Comparison of ENCODE assay signal across 11 mouse cellular contexts in the genomic region with DNA sequence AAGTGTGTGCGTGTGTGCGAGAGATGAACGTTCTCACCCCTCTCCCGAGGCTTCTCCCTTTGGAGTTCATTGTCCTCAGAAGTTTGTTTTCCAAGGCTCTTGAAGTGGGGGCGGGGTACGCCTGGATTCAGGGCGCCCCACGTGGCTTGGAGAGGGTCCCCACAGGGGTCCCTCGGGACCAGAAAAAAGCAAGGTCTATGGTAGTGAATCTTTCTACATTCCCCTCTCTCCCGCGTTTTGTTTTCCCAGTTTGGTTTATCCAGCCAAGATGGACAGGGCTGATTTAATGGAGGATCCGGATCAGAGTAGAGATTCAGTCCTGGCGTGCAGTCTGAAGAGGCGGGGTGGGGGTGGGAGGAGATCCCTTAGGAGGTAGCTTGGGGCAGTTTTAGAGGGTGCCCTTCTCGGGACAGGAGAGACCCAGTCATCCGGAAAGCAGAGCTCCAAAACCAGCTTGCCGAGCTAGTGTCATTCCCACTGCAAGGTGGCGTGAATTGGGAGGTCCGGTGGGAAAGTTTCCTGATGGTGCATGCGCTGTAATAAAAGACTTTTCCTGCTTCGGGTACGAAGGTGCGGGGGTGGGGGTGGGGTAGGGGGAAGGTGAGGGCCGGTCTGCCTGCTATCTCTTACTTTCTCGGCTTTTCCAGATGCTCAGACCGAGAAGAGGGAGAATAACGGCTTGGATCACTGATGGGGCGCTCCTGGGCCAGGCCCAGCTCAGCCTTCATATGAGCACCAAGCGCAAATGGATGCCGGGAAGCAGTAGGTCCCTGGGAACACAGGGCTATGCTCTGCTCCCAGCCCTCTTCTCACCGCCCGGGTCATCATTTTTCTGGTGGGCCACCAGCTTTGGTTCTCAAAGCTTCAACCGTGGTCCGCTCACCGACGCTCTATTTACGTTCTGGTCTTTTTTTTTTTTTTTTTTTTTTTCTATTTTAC. TPM values are rescaled to one million over a fixed set of nuclear protein-coding genes. Genes with fewer than 3 reads are reported as not detected.
A peak's percentile ranks its signal among the peaks of the same experiment; 100 is the strongest.
DNase-seq lines count a peak whose midpoint lies in the region; ATAC-seq and TF ChIP-seq lines count a peak whose summit lies in the region.
"Had no signal": no experiment of that assay in that cellular context is flagged by ENCODE, and none has a peak within 500 bp of the region (broad histone marks: within the 10 kb centered on the region; RNA-seq: fewer than 3 reads in every experiment).

No protein-coding gene starts in this region.

- no peak overlapping the region for H3K27ac ChIP-seq in heart, embryonic 13.5 days (replicated peaks)
- no peak overlapping the region for H3K27ac ChIP-seq in hindbrain, embryonic 16.5 days (ENCODE audit: low read depth, low read length)
- H3K27ac ChIP-seq in midbrain, embryonic 11.5 days (ENCODE audit: low read depth, low read length), result peak overlapping the region; percentile 49
- H3K27ac ChIP-seq in layer of hippocampus, adult 2 months, result no peak overlapping the region
- H3K27ac ChIP-seq: macrophage had no signal

- no peak overlapping the region for H3K9ac ChIP-seq in heart, embryonic 13.5 days
- no peak overlapping the region for H3K9ac ChIP-seq in hindbrain, embryonic 16.5 days (ENCODE audit: low read depth, low read length)
- H3K9ac ChIP-seq in midbrain, embryonic 11.5 days (ENCODE audit: low read length), result peak overlapping the region; percentile 6; the same call in 1 of the 2 replicates

- TF ChIP-seq POLR2A in brain, embryonic 14.5 days (IDR thresholded peaks at IDR 0.05; ENCODE audit: borderline replicate concordance, extremely low read depth, insufficient read depth, insufficient read length, poor library complexity, severe bottlenecking), result no peak

- H3K27me3 ChIP-seq in heart, embryonic 13.5 days (replicated peaks), result peaks cover 99% of the 10 kb centered on the region
- H3K27me3 ChIP-seq in hindbrain, embryonic 16.5 days (replicated peaks; ENCODE audit: control insufficient read depth, insufficient read depth, low read length), result peaks cover 27% of the 10 kb centered on the region
- H3K27me3 ChIP-seq in midbrain, embryonic 11.5 days (ENCODE audit: control insufficient read depth, insufficient read depth, low read length), result peaks cover 92% of the 10 kb centered on the region

- intact Hi-C loops in left cerebral cortex, postnatal 10 days (cut with DNase I), result no loop called here

- no peaks in the 10 kb centered on the region for H3K36me3 ChIP-seq in heart, embryonic 13.5 days
- no peaks in the 10 kb centered on the region for H3K36me3 ChIP-seq in hindbrain, embryonic 16.5 days (ENCODE audit: control insufficient read depth, insufficient read depth, low read length)
- H3K36me3 ChIP-seq in midbrain, embryonic 11.5 days (ENCODE audit: control insufficient read depth, insufficient read depth, low read length), result no peaks in the 10 kb centered on the region

- H3K9me3 ChIP-seq in heart, embryonic 13.5 days, result no peaks in the 10 kb centered on the region
- no peaks in the 10 kb centered on the region for H3K9me3 ChIP-seq in hindbrain, embryonic 16.5 days (ENCODE audit: control insufficient read depth, low read length)
- no peaks in the 10 kb centered on the region for H3K9me3 ChIP-seq in midbrain, embryonic 11.5 days (ENCODE audit: control insufficient read depth, low read length)

- peak overlapping the region; percentile 61 for H3K4me2 ChIP-seq in heart, embryonic 13.5 days
- peak overlapping the region; percentile 48 for H3K4me2 ChIP-seq in hindbrain, embryonic 16.5 days (ENCODE audit: low read length)
- peak overlapping the region; percentile 29 for H3K4me2 ChIP-seq in midbrain, embryonic 11.5 days

- DNase-seq in heart, adult 9 months (ENCODE audit: low spot score in 2 of 2), result no peak
- DNase-seq in brain, embryonic 14.5 days (ENCODE audit: low read depth), result peak; percentile 41
- DNase-seq in midbrain, embryonic 11.5 days (ENCODE audit: low spot score, missing footprints), result peak; percentile 94
- no peak for DNase-seq in urinary bladder, postnatal 25 days (ENCODE audit: low spot score)
- no peak for DNase-seq in left cerebral cortex, postnatal 10 days (ENCODE audit: extremely low spot score in 1 of 2, low spot score in 2 of 2)
- no peak for DNase-seq in layer of hippocampus, adult 2 months (ENCODE audit: low spot score in 2 of 2)
- DNase-seq: adrenal gland, postnatal 36 days; right cerebral cortex, postnatal 25 days had no signal

- H3K4me1 ChIP-seq in heart, embryonic 13.5 days, result peaks cover 16% of the 10 kb centered on the region
- H3K4me1 ChIP-seq in hindbrain, embryonic 16.5 days (ENCODE audit: control insufficient read depth, insufficient read depth, low read depth, low read length), result peaks cover 8% of the 10 kb centered on the region; the same call in 1 of the 2 replicates
- H3K4me1 ChIP-seq in midbrain, embryonic 11.5 days (ENCODE audit: control insufficient read depth, insufficient read depth, low read length), result peaks cover 31% of the 10 kb centered on the region

- no peak for TF ChIP-seq CTCF in brain, embryonic 14.5 days (IDR thresholded peaks at IDR 0.05; ENCODE audit: borderline replicate concordance, extremely low read depth, insufficient read depth, insufficient read length)
- TF ChIP-seq CTCF in layer of hippocampus, adult 2 months (conservative IDR thresholded peaks at IDR 0.05), result no peak

- ATAC-seq in heart, embryonic 13.5 days (ENCODE audit: extremely low read depth, insufficient number of reproducible peaks, low FRiP score, low TSS enrichment), result no peak
- peak; percentile 31; the same call in 1 of the 2 replicates for ATAC-seq in hindbrain, embryonic 16.5 days
- peak; percentile 34 for ATAC-seq in midbrain, embryonic 11.5 days (ENCODE audit: low FRiP score)

- H3K4me3 ChIP-seq in heart, embryonic 13.5 days, result peak overlapping the region; percentile 31
- peak overlapping the region; percentile 14; the same call in 1 of the 2 replicates for H3K4me3 ChIP-seq in hindbrain, embryonic 16.5 days (ENCODE audit: low read length)
- 0 out of 2 replicates have a peak overlapping the region, but pooled peaks have one; percentile 1 for H3K4me3 ChIP-seq in midbrain, embryonic 11.5 days (ENCODE audit: low read depth, low read length)
- no peak overlapping the region for H3K4me3 ChIP-seq in layer of hippocampus, adult 2 months

- WGBS in heart, embryonic 13.5 days, result 3% methylated on average over 37 of the region's 37 CpGs
- 5% methylated on average over 37 of the region's 37 CpGs for WGBS in hindbrain, embryonic 16.5 days
- WGBS in midbrain, embryonic 11.5 days, result 2% methylated on average over 37 of the region's 37 CpGs

RNA-seq across cellular contexts. Expression of a gene that starts 8.1 kb away (rescaled TPM):
- not detected in 2 replicates for polyA plus RNA-seq in heart, embryonic 13.5 days (2015; fragmentation: Nextera tagmentation; extraction: Ambion mirVana)
- polyA plus RNA-seq in brain, embryonic 14.5 days (2012; rRNA removed), result 46.1 and 99.1 TPM in 2 replicates
- polyA plus RNA-seq in hindbrain, embryonic 16.5 days (2015; fragmentation: Nextera tagmentation; extraction: Ambion mirVana), result 2.4 and 3.4 TPM in 2 replicates
- 76.0 and 77.7 TPM in 2 replicates for polyA plus RNA-seq in midbrain, embryonic 11.5 days (2014; fragmentation: Nextera tagmentation; extraction: Ambion mirVana)
- under 1 TPM in 1 of 2 experiments, not detected in 1; 0.16 TPM for total RNA-seq in left cerebral cortex, postnatal 10 days (2021)
- total RNA-seq in layer of hippocampus, adult 2 months (2021), result 1 to 10 TPM; 1.1 to 1.7 TPM
- total RNA-seq: adrenal gland, postnatal 36 days had no signal
- polyA plus RNA-seq: macrophage had no signal

Comparison
In these comparisons a context has a peak if more than half of its experiments do, and no peak if none do; other contexts are left out.
1. DNase-seq: peak in brain, embryonic 14.5 days (single experiment) and midbrain, embryonic 11.5 days (single experiment); none in heart, adult 9 months (0 of 2), urinary bladder, postnatal 25 days (single experiment), left cerebral cortex, postnatal 10 days (0 of 2) and layer of hippocampus, adult 2 months (0 of 2).
2. RNA of a gene that starts 8.1 kb away (polyA plus RNA-seq): 76.0 to 77.7 TPM in midbrain, embryonic 11.5 days and 46.1 to 99.1 TPM in brain, embryonic 14.5 days; 2.4 to 3.4 TPM in hindbrain, embryonic 16.5 days and not detected in heart, embryonic 13.5 days; every median in the first group is over 10 times any median in the second.
3. Peak in every context shown above with its lines, with median percentiles within 50 percentile points of each other: H3K4me2 ChIP-seq.